Mouse (Mus musculus): ENCODE data around the gene Gm17359.

Gene Gm17359

GRCm38 (mm10) chr3:79358721-79359120 lies 22.3 kb downstream of the Gm17359 start:
- no peak for DNase-seq (ENCODE audit: low read depth)

- DNase-seq (ENCODE audit: low read depth): no peak
These were observed 24.0 kb downstream of the Gm17359 start for GRCm38 (mm10) chr3:79360317-79361101.

DNA sequence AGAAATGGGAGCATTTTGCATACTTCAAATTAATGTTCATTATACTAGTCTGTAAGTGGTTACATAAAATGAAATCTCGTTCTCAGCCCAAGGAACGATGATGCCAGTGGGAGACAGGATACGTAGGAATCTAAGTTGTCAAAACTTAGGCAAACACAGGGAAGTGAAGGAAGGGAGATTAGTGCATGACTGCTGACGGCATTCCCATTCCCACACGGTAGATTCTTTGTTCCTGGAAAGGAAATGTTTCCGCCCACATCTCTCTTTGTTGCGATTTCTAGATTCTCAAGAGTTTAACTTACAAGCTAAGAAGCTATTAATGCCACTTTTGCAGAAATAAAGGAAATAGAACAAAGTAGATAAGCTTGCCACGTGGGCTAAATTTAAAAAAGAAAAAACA lies 29.6 kb downstream of the Gm17359 start:
- no peak for DNase-seq (ENCODE audit: low read depth)

DNA sequence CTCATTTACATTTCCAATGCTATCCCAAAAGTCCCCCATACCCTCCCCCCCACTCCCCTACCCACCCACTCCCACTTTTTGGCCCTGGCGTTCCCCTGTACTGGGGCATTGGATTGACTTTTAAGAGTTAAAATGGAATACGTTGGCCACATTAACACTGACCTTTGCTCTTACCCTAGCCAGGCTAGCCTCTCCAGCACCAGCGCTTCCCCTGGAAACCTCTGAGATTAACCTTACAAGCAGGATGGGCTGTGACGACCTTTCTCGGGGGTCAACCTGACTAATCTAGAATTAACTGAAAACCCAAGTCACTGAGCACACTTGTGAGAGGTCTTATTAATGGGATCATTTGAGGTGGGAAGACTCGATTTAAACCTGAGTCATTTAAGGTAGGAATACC lies 31.8 kb downstream of the Gm17359 start:
- no peak for DNase-seq (ENCODE audit: low read depth)

GRCm38 (mm10) chr3:79370385-79370929 lies 34.0 kb downstream of the Gm17359 start:
- no peak for DNase-seq (ENCODE audit: low read depth)

DNA sequence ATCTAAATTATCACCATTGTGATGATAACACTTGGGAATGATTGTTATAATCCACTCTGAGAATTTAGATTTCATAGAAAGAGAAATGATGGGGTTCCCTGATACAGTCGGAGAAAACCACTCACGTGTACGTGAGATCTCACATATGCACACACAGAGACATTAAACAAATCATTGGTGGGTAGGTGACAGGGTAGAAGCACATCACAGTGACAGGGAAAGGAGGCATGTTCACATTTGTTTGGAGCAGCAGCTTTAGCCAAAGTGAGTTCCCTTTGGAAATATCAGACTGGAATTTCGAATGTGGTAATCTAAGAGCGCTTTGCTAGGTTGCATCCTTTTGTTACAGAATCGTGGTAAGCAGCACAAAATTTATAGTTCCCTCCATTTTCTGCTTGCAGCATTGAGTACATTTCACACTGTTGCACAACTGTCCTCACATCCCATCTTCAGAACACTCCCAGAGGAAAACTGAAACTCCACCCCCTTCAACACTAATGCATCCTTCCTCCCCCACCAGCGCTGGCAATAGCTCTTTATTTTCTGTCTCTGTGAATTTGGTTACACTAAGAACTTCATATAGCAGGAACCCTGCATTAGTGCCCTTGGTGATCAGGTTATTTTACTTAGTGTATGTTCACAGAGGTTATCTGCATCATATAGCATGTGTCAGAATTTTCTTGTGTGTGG lies 35.2 kb downstream of the Gm17359 start:
- no peak for DNase-seq (ENCODE audit: low read depth)

DNA sequence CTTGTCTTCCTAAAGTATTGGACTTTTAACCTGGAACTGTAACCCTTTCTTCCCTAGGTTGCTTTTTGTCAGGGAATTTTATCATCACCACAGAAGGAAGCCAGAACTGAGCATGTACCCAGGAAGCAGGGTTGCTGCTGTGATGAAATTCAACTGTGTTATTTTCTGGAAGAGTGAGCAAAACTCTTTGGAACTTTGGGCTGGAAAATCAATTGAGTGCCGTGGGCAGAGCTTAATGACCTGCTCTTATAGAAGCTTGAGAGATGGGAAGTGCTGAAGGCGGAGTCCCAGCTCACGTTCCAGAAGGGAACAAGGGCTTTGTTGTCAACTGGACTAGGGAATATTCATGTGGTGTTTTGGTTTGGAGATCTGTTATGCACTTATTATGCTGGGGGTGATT lies 37.5 kb downstream of the Gm17359 start:
- no peak for DNase-seq (ENCODE audit: low read depth)

DNA sequence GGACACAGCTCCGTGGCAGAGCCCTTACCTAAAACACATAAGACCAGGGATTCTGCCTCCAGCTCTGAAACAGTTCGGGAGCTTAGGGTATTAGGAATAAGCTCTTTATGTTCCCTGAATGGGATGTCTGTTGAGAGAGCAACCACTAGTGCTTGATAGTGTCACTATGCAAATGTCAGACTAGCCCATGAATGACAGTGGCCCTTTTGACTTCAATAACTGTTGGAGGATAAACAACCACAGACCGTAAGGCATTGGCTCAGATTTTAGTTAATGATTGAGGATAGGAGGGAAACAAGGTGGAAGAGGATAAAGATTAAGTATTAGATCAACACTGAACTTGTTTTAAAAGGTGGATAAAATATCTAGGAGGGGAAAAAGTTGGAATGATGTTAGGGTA lies 41.6 kb downstream of the Gm17359 start:
- DNase-seq (ENCODE audit: low read depth): no peak

GRCm38 (mm10) chr3:79379255-79379836 lies 42.9 kb downstream of the Gm17359 start:
- no peak for DNase-seq (ENCODE audit: low read depth)

GRCm38 (mm10) chr3:79379873-79380595 lies 43.6 kb downstream of the Gm17359 start:
- no peak for DNase-seq (ENCODE audit: low read depth)

DNA sequence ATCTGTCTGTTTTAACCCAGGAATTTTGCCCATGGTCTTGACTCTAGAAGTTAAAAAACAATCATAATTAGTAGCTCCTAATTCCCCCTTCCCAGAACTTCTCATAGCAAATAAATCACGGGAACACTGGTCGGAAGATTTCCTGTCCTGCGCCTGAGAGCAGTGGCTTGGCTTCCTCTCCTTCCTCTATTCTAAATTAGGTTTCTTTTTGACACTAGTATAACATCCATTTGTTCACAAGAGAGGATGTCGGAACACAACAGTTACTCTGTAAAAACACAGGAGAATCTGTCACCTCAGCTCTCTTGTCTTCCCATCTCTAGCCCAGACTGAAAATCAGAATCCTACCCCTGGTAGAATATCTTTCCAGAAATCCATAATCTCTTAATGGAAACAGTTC lies 44.9 kb downstream of the Gm17359 start:
- DNase-seq (ENCODE audit: low read depth): no peak

GRCm38 (mm10) chr3:79385434-79386029 lies 49.1 kb downstream of the Gm17359 start:
- no peak for DNase-seq (ENCODE audit: low read depth)

GRCm38 (mm10) chr3:79389081-79389480 lies 52.6 kb downstream of the Gm17359 start:
- DNase-seq (ENCODE audit: low read depth): no peak

GRCm38 (mm10) chr3:79400552-79400951 lies 64.1 kb downstream of the Gm17359 start:
- no peak for DNase-seq (ENCODE audit: low read depth)

DNA sequence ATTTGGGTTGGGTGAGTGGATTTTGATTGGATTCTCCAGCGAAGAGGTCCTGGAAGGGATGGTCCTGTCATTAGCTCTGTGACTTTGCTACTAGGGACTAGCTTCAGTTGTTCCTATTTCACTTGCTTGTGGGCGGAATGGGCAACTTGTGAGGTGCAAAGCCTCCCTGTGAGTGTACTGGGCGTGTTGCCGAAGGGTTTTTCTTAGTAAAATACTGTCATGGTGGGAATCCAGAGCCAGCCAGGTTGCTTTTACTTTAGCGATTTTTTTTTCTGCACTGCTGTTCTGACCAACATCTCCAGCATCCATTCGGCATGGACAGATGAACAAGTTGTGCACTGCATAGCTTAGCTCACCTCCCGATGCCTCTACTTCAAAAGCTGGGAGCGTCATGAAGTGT lies 65.6 kb downstream of the Gm17359 start:
- no peak for DNase-seq (ENCODE audit: low read depth)

GRCm38 (mm10) chr3:79408546-79408945 lies 72.1 kb downstream of the Gm17359 start:
- DNase-seq (ENCODE audit: low read depth): no peak

GRCm38 (mm10) chr3:79409927-79410628 lies 73.6 kb downstream of the Gm17359 start:
- DNase-seq (ENCODE audit: low read depth): no peak

GRCm38 (mm10) chr3:79410629-79410995 lies 74.2 kb downstream of the Gm17359 start:
- no peak for DNase-seq (ENCODE audit: low read depth)

- no peak for DNase-seq (ENCODE audit: low read depth)
These were observed 75.2 kb downstream of the Gm17359 start for GRCm38 (mm10) chr3:79411666-79412065.

DNA sequence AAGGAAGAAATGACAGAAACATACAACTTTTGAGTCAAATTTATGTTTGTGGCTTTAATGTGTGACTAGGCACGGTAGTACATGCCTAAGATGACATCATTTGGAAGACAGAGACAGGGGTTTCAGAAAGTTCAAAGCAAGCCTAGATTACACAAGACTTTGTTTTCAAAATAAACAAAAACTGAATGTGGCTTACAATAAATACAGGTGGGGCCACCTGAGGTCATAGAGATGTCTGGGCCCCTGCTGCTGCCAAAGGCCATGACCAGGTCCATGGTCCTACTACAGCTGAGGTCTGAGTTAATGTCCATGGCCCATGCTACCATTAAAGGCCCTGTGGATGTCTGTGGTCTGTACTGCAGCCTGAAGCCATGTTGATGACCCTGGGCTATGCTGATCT lies 77.0 kb downstream of the Gm17359 start:
- no peak for DNase-seq (ENCODE audit: low read depth)

- no peak for DNase-seq (ENCODE audit: low read depth)
These were observed 78.6 kb downstream of the Gm17359 start for GRCm38 (mm10) chr3:79415081-79415480.
